Mouse (Mus musculus) heart, postnatal 0 days (tissue): ENCODE measurements around the gene Klb. TPM values are rescaled to one million over a fixed set of nuclear protein-coding genes. Genes with fewer than 3 reads are reported as not detected.

Experiments used
- ATAC-seq: fragments of 200-750 bp; cut with Nextera tagmentation; 2 replicates; pipeline ENCODE4 v1.8.0; 2017; ENCODE audit warnings: low read depth, moderate number of reproducible peaks, moderate library complexity; ENCODE audit not compliant: insufficient read depth
- DNase-seq: peaks from one replicate; pipeline ENCODE4 v3.0.0-alpha.2; 2016; ENCODE audit warnings: low spot score
- H3K27ac ChIP-seq: fragments of 300-500 bp; sonication (generic); 2 replicates; pipeline ENCODE4 v1.5.1; 2014; ENCODE audit warnings: low read depth, mild to moderate bottlenecking
- H3K27me3 ChIP-seq: fragments of 300-500 bp; sonication (generic); 2 replicates; pipeline ENCODE4 v1.6.1; 2014; ENCODE audit warnings: low read length, mixed read lengths; ENCODE audit not compliant: control insufficient read depth, insufficient read depth
- H3K36me3 ChIP-seq: fragments of 300-500 bp; sonication (generic); replicated peaks from 2 replicates; pipeline ENCODE4 v1.6.1; 2014; ENCODE audit warnings: low read length, mixed read lengths; ENCODE audit not compliant: control insufficient read depth, insufficient read depth
- H3K4me1 ChIP-seq: fragments of 300-500 bp; sonication (generic); 2 replicates; pipeline ENCODE4 v1.6.1; 2014; ENCODE audit warnings: antibody characterized with exemption; ENCODE audit not compliant: control insufficient read depth, insufficient read depth
- H3K4me2 ChIP-seq: fragments of 300-500 bp; sonication (generic); 2 replicates; pipeline ENCODE4 v1.6.1; 2014; ENCODE audit warnings: low read depth, mild to moderate bottlenecking, low read length, moderate library complexity
- H3K4me3 ChIP-seq: fragments of 300-500 bp; sonication (generic); 2 replicates; pipeline ENCODE4 v1.5.1; 2014; ENCODE audit warnings: low read depth, low read length
- H3K9ac ChIP-seq: fragments of 300-500 bp; sonication (generic); replicated peaks from 2 replicates; pipeline ENCODE4 v1.6.1; 2014; ENCODE audit warnings: low read depth, low read length, mixed read lengths
- H3K9me3 ChIP-seq: fragments of 300-500 bp; sonication (generic); replicated peaks from 2 replicates; pipeline ENCODE4 v1.6.1; 2016; ENCODE audit warnings: low read length; ENCODE audit not compliant: control insufficient read depth
- CTCF ChIP-seq: IDR thresholded peaks from 2 replicates; pipeline ENCODE4 v1.5.1; 2016; ENCODE audit warnings: antibody characterized with exemption, control low read depth, low read depth
- EP300 ChIP-seq: IDR thresholded peaks from 2 replicates; pipeline ENCODE4 v1.6.1; 2016; ENCODE audit warnings: antibody characterized with exemption, low read depth
- WGBS: fragments of 180-500 bp; shearing (Covaris S2); extraction: QIAGEN DNeasy Blood & Tissue Kit; methylation state at CpG from one replicate; pipeline ENCODE4 v1.1.7; 2014; 5-methylcytosine and 5-hydroxymethylcytosine counted together
- polyA plus RNA-seq: library from polyadenylated mRNA; unstranded; fragments of >200 nt; fragmentation: Nextera tagmentation; extraction: Ambion mirVana; gene quantifications from 2 replicates; pipeline ENCODE4 v1.2.1, GENCODE M21; 2015
- total RNA-seq: library from RNA; depleted of rRNA; stranded (reverse); fragments of >200 nt; gene quantifications from 2 replicates; pipeline ENCODE4 v1.2.3, GENCODE M21; 2014; ENCODE audit warnings: low replicate concordance

Gene Klb
- total and polyA plus RNA-seq, 2 experiments from 2014 or later, result not detected

- ATAC-seq, result no peak
- no peak for TF ChIP-seq EP300
- no peak for TF ChIP-seq CTCF
- 73% methylated on average over 10 of the region's 10 CpGs for WGBS
- Histone ChIP-seq H3K36me3 (no peaks in the 10 kb centered on the region), H3K4me2 (no peak overlapping the region), H3K27ac (no peak overlapping the region), H3K4me3 (no peak overlapping the region), H3K9ac (no peak overlapping the region), H3K9me3 (no peaks in the 10 kb centered on the region), H3K27me3 (no peaks in the 10 kb centered on the region), H3K4me1 (no peaks in the 10 kb centered on the region)
- no peak for DNase-seq
Observed at GRCm38 (mm10) chr5:65350508-65350907, 2.4 kb downstream of the Klb start.

GRCm38 (mm10) chr5:65354097-65354496 lies 6.0 kb downstream of the Klb start:
- no peak for TF ChIP-seq CTCF
- TF ChIP-seq EP300, result no peak
- WGBS, result 69% methylated on average over 3 of the region's 3 CpGs

GRCm38 (mm10) chr5:65354985-65355384 lies 6.9 kb downstream of the Klb start:
- no peaks in the 10 kb centered on the region for H3K4me1 ChIP-seq
- TF ChIP-seq CTCF (no peak), EP300 (no peak)
- no peaks in the 10 kb centered on the region for H3K27me3 ChIP-seq
- H3K36me3 ChIP-seq, result no peaks in the 10 kb centered on the region
- H3K9me3 ChIP-seq, result no peaks in the 10 kb centered on the region
- WGBS, result 71% methylated on average over 5 of the region's 5 CpGs
- no peak for ATAC-seq
- H3K4me3 ChIP-seq, result no peak overlapping the region
- DNase-seq, result no peak
- H3K9ac ChIP-seq, result no peak overlapping the region
- H3K4me2 ChIP-seq, result no peak overlapping the region
- no peak overlapping the region for H3K27ac ChIP-seq

More at GRCm38 (mm10) chr5:65354097-65354496, 6.0 kb downstream of the Klb start:
- H3K4me3 ChIP-seq, result no peak overlapping the region
- ATAC-seq (no peak), DNase-seq (no peak)
- no peaks in the 10 kb centered on the region for H3K27me3 ChIP-seq
- no peaks in the 10 kb centered on the region for H3K9me3 ChIP-seq
- H3K9ac ChIP-seq, result no peak overlapping the region
- no peak overlapping the region for H3K27ac ChIP-seq
- H3K4me1 ChIP-seq, result no peaks in the 10 kb centered on the region
- no peaks in the 10 kb centered on the region for H3K36me3 ChIP-seq
- no peak overlapping the region for H3K4me2 ChIP-seq

- H3K36me3 ChIP-seq, result no peaks in the 10 kb centered on the region
- TF ChIP-seq CTCF (no peak), EP300 (no peak)
- no peak overlapping the region for H3K4me2 ChIP-seq
- H3K9ac ChIP-seq, result no peak overlapping the region
- no peaks in the 10 kb centered on the region for H3K27me3 ChIP-seq
- no peak overlapping the region for H3K27ac ChIP-seq
- no peak overlapping the region for H3K4me3 ChIP-seq
- no peaks in the 10 kb centered on the region for H3K9me3 ChIP-seq
- WGBS, result 77% methylated on average over 6 of the region's 6 CpGs
- DNase-seq (no peak), ATAC-seq (no peak)
- H3K4me1 ChIP-seq, result no peaks in the 10 kb centered on the region
Observed at GRCm38 (mm10) chr5:65356851-65357250, 8.7 kb downstream of the Klb start.

GRCm38 (mm10) chr5:65357771-65358170 lies 9.7 kb downstream of the Klb start:
- 80% methylated on average over 3 of the region's 3 CpGs for WGBS
- H3K4me2 ChIP-seq, result no peak overlapping the region
- no peak overlapping the region for H3K9ac ChIP-seq
- DNase-seq (no peak), ATAC-seq (no peak)
- H3K27me3 ChIP-seq, result no peaks in the 10 kb centered on the region
- no peaks in the 10 kb centered on the region for H3K4me1 ChIP-seq
- no peak overlapping the region for H3K27ac ChIP-seq
- TF ChIP-seq EP300 (no peak), CTCF (no peak)
- H3K9me3 ChIP-seq, result no peaks in the 10 kb centered on the region
- no peaks in the 10 kb centered on the region for H3K36me3 ChIP-seq
- no peak overlapping the region for H3K4me3 ChIP-seq

- no peak overlapping the region for H3K27ac ChIP-seq
- 61% methylated on average over 11 of the region's 11 CpGs for WGBS
- H3K9me3 ChIP-seq, result no peaks in the 10 kb centered on the region
- no peaks in the 10 kb centered on the region for H3K4me1 ChIP-seq
- H3K36me3 ChIP-seq, result no peaks in the 10 kb centered on the region
- TF ChIP-seq EP300 (no peak), CTCF (no peak)
- H3K9ac ChIP-seq, result no peak overlapping the region
- DNase-seq (no peak), ATAC-seq (no peak)
- no peak overlapping the region for H3K4me3 ChIP-seq
- no peak overlapping the region for H3K4me2 ChIP-seq
- H3K27me3 ChIP-seq, result no peaks in the 10 kb centered on the region
Observed at GRCm38 (mm10) chr5:65367837-65368236, 19.7 kb downstream of the Klb start.
